Mouse (Mus musculus) left cerebral cortex, adult 18-20 months (tissue): Measurements from ENCODE around the gene Uba7. TPM values are rescaled to one million over a fixed set of nuclear protein-coding genes. Genes with fewer than 3 reads are reported as not detected.

Source experiments
- total RNA-seq, 2 experiments: library from RNA; stranded (reverse); gene quantifications; 2 replicates each; pipeline ENCODE4 v1.2.3; 2021

Gene Uba7
- total RNA-seq, 2 experiments from 2014 or later: 4.3 to 5.0 TPM

Other genes with a start within 250 kb of the Uba7 start
- 100 to 1,000 TPM; 120 to 133 TPM for gene Rbm5, start 204.5 kb upstream of the Uba7 start, total RNA-seq
- gene Rbm6, start 102.3 kb upstream of the Uba7 start, total RNA-seq: 10 to 100 TPM; 54.0 to 57.3 TPM
- 10 to 100 TPM; 27.1 to 28.1 TPM for gene Mon1a, start 87.4 kb upstream of the Uba7 start, total RNA-seq
- 1 to 10 TPM in 1 of 2 experiments, under 1 TPM in 1; 0.89 to 1.2 TPM for gene Mst1r, start 68.6 kb upstream of the Uba7 start, total RNA-seq
- gene Actl11, start 47.0 kb upstream of the Uba7 start, total RNA-seq: not detected
- gene Camkv, start 39.8 kb upstream of the Uba7 start, total RNA-seq: 100 to 1,000 TPM; 322 to 377 TPM
- 1 to 10 TPM; 7.5 to 9.1 TPM for gene Traip, start 25.4 kb upstream of the Uba7 start, total RNA-seq
- gene Gm20661, start 7.6 kb downstream of the Uba7 start, total RNA-seq: under 1 TPM in 1 of 2 experiments, not detected in 1; 0.40 TPM
- gene Inka1, start 10.4 kb downstream of the Uba7 start, total RNA-seq: 1 to 10 TPM; 4.0 to 4.5 TPM
- gene Cdhr4, start 17.0 kb downstream of the Uba7 start, total RNA-seq: 1 to 10 TPM in 1 of 2 experiments, under 1 TPM in 1; 0.68 to 2.1 TPM
- 1 to 10 TPM; 6.1 to 9.5 TPM for gene Gm20662, start 20.8 kb downstream of the Uba7 start, total RNA-seq
- gene Ip6k1, start 27.0 kb downstream of the Uba7 start, total RNA-seq: 100 to 1,000 TPM; 199 to 224 TPM
- gene Gmppb, start 73.7 kb downstream of the Uba7 start, total RNA-seq: 10 to 100 TPM; 18.1 to 20.2 TPM
- gene Amigo3, start 77.7 kb downstream of the Uba7 start, total RNA-seq: 1 to 10 TPM; 1.2 to 1.7 TPM
- not detected for gene Mst1, start 104.9 kb downstream of the Uba7 start, total RNA-seq
- 10 to 100 TPM; 83.8 to 86.7 TPM for gene Rnf123, start 107.8 kb downstream of the Uba7 start, total RNA-seq
- gene Apeh, start 119.1 kb downstream of the Uba7 start, total RNA-seq: 10 to 100 TPM; 29.2 to 32.2 TPM
- gene Bsn, start 214.9 kb downstream of the Uba7 start, total RNA-seq: 100 to 1,000 TPM; 243 to 246 TPM